Mouse (Mus musculus) left cerebral cortex, postnatal 36 days (tissue): ENCODE data around the gene Ankmy1. TPM values are rescaled to one million over a fixed set of nuclear protein-coding genes. Genes with fewer than 3 reads are reported as not detected.
A peak's percentile ranks its signal among the peaks of the same experiment; 100 is the strongest.

Experiments used
- DNase-seq, 2 experiments: peaks; one replicate each; pipeline ENCODE4 v3.0.0; 2021 to 2022; ENCODE audit warnings: low spot score in 2 of 2, mixed read lengths in 1 of 2
- intact Hi-C: fragments of 180-260 bp; cut with DNase I; formaldehyde crosslinking; loops from one replicate; pipeline ENCODE4 v1.15.1; 2025
- total RNA-seq, 2 experiments: library from RNA; stranded (reverse); gene quantifications; 2 replicates each; pipeline ENCODE4 v1.2.3; 2021

Gene Ankmy1
- total RNA-seq, 2 experiments from 2014 or later, result 0.32 to 0.45 TPM

GRCm38 (mm10) chr1:92914239-92914638 lies 11.5 kb upstream of the Ankmy1 start:
- no peak for DNase-seq
- intact Hi-C loops, result no loop called here

DNA sequence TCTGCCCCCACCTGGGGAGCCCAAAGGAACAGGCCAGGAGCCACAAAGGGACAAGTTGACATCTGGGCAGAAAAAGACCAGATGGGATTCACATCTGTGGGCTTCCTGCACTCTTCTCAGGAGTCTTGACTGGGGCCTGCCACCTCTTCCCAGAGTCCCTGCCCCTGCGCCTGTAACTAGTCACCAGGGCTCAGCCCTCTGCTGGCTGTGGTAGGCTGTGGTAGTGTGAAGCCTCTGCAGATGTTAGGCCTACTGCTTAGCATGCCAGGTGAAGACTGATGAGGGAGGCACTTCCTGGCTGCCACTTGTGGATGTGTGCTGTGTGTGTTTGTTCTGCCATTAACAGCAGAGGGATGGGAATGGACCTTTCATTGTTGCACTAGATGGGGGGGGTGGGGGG lies 9.6 kb upstream of the Ankmy1 start:
- DNase-seq, result no peak
- intact Hi-C loops, result no loop called here

- no peak for DNase-seq
- intact Hi-C loops, result no loop called here
Observed at GRCm38 (mm10) chr1:92911721-92912138, 9.0 kb upstream of the Ankmy1 start.

- intact Hi-C loops, result no loop called here
- DNase-seq, result peak; percentile 75 to 88
Observed at GRCm38 (mm10) chr1:92910925-92911720, 8.4 kb upstream of the Ankmy1 start.

DNA sequence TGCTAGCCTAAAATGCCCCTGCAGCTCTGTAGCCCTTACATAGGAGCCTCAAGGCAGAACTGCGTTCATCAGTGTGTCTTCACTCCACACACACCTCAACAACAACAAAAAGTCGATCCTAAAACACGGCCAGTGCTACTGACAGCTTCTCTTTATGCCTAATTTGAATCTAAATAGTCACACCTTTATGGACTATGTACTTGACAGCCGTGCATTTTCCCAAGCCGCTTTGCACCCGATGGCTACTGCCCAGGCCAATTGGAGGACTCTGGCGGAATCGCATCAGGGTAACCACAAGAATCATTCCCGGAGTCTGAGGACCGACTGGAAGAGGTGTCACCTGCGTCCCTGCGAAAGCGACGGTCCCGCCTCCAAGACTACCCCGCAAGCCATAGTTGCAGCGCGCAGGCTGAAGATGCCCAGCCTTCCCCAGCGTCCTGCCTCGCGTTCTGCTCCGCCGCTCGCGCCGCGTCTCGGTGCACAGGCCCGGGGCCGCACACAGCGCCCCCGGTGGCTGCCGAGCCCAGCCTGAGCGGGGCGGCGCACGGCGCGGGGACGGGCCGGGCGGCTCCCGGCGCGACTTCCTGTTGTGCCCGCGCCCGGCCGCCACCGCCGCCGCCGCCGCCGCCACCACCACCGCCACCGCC lies 7.7 kb upstream of the Ankmy1 start, which contains the start of gene Rnpepl1:
Rnpepl1 (plus strand) TSS at position 545 of the 647 bp plus-strand sequence.
- intact Hi-C loops, result no loop called here
- DNase-seq, result peak; percentile 79 to 82

DNA sequence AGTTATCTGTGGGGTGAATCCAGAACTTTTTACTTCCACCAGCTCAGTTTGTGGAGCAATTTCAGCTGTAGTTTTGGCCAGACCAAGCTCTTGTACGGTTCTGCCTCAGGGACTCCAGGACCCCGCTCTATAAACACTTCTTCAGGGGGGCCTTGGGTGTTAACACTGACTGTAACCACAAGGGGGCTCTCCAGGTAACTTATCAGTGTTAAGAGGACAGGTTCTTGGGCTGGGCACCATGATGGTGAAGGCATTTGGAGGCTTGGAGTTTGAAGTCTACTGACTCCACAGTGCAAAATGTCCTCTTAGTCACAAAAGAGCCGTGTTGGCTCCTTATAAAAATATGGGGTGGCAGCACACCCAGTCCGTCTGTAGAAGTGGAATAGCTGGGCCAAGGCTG lies 6.4 kb upstream of the Ankmy1 start:
- no peak for DNase-seq
- intact Hi-C loops, result no loop called here

DNA sequence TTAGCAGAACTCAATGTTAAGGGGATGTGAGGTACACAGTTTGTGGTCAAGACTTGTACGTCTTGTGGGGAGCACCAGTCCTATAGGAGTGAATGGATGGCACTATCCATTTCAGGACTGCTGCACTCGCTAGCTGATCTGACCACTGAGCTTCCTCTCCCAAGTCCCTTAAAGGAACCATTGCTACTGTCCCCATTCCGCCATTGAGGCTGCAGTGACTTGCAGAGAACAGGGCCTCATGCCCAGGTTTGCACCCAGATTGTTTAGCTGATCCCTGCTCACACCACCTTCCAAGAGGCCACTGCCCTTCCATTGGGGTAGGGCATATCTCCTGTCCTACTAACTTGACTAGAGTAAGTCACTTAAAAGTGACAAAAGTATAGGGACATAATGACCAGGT lies 6.0 kb upstream of the Ankmy1 start:
- intact Hi-C loops, result no loop called here
- DNase-seq, result no peak

GRCm38 (mm10) chr1:92907632-92908360 lies 5.1 kb upstream of the Ankmy1 start:
- intact Hi-C loops, result no loop called here
- DNase-seq, result no peak

GRCm38 (mm10) chr1:92906779-92907631 lies 4.3 kb upstream of the Ankmy1 start, which contains the start of gene Dusp28:
Gene Dusp28, plus strand, starts transcription at chr1:92906981.
- intact Hi-C loops, result no loop called here
- DNase-seq, result peak; percentile 83 to 85

DNA sequence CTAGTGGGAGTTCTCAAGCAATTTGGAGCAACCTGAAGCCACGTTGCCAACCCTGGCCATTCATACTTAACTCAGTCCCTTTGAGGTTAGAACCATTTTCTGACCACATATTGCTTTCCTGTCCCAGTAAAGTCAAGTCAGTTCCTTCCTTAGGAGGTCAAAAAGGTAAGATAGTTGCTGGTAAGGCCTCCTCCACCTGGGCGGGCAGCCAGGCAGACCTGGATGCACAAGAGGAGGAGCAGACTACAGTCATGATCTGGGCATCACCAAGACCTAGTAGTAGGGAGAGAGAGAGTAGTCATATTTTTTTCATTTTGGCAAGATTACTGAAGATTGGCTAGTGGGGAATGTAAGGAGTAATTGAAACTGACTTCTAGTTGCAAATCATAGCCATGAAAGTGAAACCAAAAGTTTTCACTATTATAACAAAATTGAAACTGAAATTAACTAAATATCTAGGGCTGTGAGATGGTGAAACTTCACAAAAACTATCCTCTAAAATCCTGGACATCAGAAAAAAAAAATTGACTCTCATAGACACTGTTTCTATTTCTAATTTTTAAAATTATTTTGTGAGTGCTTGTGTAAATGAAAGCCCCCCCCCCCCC lies 3.1 kb upstream of the Ankmy1 start:
- intact Hi-C loops, result no loop called here
- DNase-seq, result no peak

DNA sequence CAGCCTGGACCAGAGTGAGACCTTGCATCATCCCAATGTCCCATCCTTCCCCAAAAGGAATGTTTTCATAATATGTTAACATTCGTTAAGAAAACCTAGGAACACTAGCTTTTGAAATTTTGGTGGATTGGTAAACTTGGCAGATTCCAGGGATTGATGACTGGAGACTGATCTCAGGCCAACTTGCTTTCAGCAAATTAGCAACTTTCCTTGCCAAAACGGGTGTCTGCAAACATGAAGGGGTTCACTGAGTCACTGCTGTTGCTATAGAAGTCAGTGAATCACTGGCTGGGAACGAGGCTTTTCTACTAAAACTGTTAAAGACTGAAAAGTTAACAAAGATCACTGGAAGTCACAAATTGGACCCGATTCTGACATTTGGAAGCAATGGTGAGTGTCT lies 921 bp upstream of the Ankmy1 start:
- intact Hi-C loops, result no loop called here
- DNase-seq, result no peak

DNA sequence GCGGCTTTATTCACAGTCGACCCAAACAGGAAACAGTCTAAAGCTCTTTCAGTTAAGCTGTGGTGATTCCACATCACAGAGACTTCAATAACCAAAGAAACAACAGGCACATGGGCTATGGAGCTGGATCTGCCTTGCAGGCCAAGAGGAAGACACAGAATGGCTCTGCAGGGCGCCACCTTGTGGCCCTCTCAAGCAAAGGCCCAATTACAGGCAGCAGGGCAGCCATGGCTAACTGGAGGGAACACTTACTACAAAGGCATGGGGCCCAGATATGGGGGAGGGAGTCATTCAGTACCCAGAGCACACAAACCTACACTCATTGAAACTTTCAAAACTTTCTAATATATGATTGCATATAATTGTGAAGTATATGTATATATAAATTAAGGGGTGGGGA lies 7.6 kb downstream of the Ankmy1 start:
- intact Hi-C loops, result no loop called here
- peak; percentile 73 to 80 for DNase-seq

GRCm38 (mm10) chr1:92893896-92894295 lies 8.8 kb downstream of the Ankmy1 start:
- intact Hi-C loops, result loop anchor here (5.0 kb wide), 1 partner anchor 47 kb away; no protein-coding TSS in a partner anchor
- no peak for DNase-seq

GRCm38 (mm10) chr1:92892791-92893190 lies 9.9 kb downstream of the Ankmy1 start:
- DNase-seq, result no peak
- intact Hi-C loops, result loop anchor here (5.0 kb wide), 1 partner anchor 45 kb away; no protein-coding TSS in a partner anchor

DNA sequence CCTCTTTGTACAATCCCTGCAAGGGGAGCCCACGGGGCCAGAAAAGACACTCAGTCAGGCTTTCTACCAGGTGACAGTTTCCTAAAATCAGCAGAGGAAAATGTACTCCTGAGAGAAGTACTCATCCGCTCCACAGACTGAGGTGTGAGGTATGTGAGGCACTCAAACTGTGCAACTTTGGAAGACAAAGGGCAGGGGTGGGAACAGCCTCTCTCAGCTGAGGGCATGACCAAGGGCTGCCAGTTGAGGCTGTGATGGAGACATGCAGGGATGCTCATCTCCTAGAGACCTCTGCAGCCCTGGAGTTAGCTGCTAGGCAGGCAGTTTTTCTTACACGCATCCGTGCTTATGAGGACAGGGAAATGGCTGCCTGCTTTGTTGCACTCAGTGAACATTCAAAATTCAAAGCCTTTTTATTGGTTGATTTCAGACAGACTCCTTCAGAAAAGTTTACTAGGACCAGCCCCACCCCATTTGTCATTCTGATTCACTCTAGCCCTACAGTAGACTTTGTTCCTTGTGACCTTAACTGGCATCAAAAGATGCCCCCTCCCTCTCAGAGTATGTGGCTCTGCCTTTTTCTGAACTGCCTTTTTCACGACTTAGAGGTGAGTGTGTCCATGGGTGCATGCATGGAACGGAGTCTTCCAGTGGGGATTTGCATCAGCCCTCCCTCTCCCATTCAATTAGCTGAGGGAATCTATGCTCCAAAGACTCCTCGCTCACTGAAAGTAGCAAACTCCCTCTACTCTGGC lies 13.6 kb downstream of the Ankmy1 start:
- intact Hi-C loops, result loop anchor here (10.0 kb wide), 1 partner anchor 374 kb away; the partner anchor contains the start of gene Olfr1414
- DNase-seq, result no peak

- intact Hi-C loops, result loop anchor here (10.0 kb wide), 1 partner anchor 367 kb away; the partner anchor contains the start of gene Olfr1414
- no peak for DNase-seq
Observed at GRCm38 (mm10) chr1:92881982-92882381, 20.7 kb downstream of the Ankmy1 start.

DNA sequence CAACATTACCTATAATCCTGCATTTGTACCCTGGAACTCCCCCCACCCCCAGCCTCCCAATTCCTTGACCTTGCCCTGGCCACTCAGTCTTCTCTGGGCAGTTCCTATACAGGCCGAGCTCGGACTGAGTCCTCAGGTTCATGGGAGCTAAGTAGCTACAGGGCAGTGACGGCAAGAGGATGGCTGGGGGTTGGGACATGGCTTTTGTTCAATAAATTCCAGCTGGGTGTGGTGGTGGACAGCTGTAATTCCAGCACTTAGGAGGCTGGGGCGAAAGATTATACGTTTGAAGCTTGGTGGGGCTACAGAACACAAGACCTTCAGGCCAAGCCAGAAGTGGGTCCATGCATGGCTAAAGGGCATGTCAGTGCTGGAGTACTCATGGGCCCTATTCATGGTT lies 22.6 kb downstream of the Ankmy1 start:
- DNase-seq, result no peak
- intact Hi-C loops, result loop anchor here (10.0 kb wide), 1 partner anchor 365 kb away; the partner anchor contains the start of gene Olfr1414

DNA sequence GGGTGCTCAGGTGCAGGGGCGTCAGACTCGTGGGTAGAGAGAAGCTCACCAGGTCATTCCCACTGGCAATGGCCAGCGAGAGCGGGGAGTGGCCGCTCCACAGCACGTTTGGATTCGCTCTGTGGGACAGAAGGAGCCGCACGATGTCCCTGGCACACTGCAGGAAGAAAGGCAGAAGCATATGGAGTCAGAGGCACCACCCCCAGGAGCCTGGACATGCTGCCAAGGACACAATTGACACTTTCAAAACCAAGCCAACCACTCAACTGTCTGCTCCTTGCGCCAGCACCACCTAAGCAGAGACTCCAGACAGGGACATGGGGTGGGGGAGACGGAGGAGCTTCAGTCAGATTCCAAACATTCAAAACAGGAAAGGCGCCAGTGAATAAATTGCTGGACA lies 23.4 kb downstream of the Ankmy1 start:
- intact Hi-C loops, result no loop called here

More for the DNA sequence above, 23.4 kb downstream of the Ankmy1 start:
- DNase-seq, result peak; percentile 66 to 80
